Mouse (Mus musculus) G1E (cell line): ENCODE data around the gene Kcnip4. TPM values are rescaled to one million over a fixed set of nuclear protein-coding genes. Genes with fewer than 3 reads are reported as not detected.

Experiments
- ATAC-seq: 2 replicates; pipeline ENCODE4 v1.8.0; 2016; ENCODE audit warnings: mild to moderate bottlenecking; ENCODE audit not compliant: insufficient number of reproducible peaks, poor library complexity, low FRiP score, severe bottlenecking; ENCODE audit errors: extremely low read depth
- DNase-seq: peaks from one replicate; pipeline ENCODE4 v3.0.0; 2012; ENCODE audit warnings: low spot score
- H3K27me3 ChIP-seq: 2 replicates; pipeline ENCODE4 v1.6.1; 2012; ENCODE audit warnings: mild to moderate bottlenecking, low read length, inconsistent platforms; ENCODE audit not compliant: insufficient read depth
- H3K36me3 ChIP-seq: replicated peaks from 2 replicates; pipeline ENCODE3; 2012; ENCODE audit warnings: mild to moderate bottlenecking, inconsistent platforms
- H3K4me1 ChIP-seq: 2 replicates; pipeline ENCODE4 v1.6.1; 2012; ENCODE audit warnings: low read depth, low read length, inconsistent platforms, mixed read lengths; ENCODE audit not compliant: insufficient read depth
- H3K4me3 ChIP-seq: 2 replicates; pipeline ENCODE4 v1.5.1; 2012; ENCODE audit warnings: low read depth, mild to moderate bottlenecking, inconsistent platforms, low read length, moderate library complexity, mixed read lengths
- H3K9me3 ChIP-seq: replicated peaks from 2 replicates; pipeline ENCODE4 v1.6.1; 2012; ENCODE audit warnings: inconsistent platforms
- CTCF ChIP-seq: IDR thresholded peaks from 2 replicates; pipeline ENCODE4 v1.5.1; 2012; ENCODE audit warnings: low read depth, low read length, inconsistent platforms, mixed read lengths
- GATA1 ChIP-seq: IDR thresholded peaks from 2 replicates; pipeline ENCODE4 v1.6.1; 2012; ENCODE audit warnings: borderline replicate concordance, low read length, inconsistent platforms, mixed read lengths
- GATA2 ChIP-seq: IDR thresholded peaks from 2 replicates; pipeline ENCODE4 v1.6.1; 2012; ENCODE audit warnings: low read depth, low read length, inconsistent platforms, borderline replicate concordance
- POLR2AphosphoS5 ChIP-seq: IDR thresholded peaks from 2 replicates; pipeline ENCODE4 v1.6.1; 2012; ENCODE audit warnings: low read depth, low read length, inconsistent platforms; ENCODE audit not compliant: insufficient replicate concordance
- TAL1 ChIP-seq: conservative IDR thresholded peaks from 2 replicates; pipeline ENCODE4 v1.6.1; 2012; ENCODE audit warnings: low read depth, low read length, inconsistent platforms, mixed read lengths
- polyA plus RNA-seq: library from polyadenylated mRNA; stranded (reverse); fragments of >175 nt; gene quantifications from 2 replicates; pipeline ENCODE4 v1.2.3, GENCODE M21; 2012
- total RNA-seq, 2 experiments: library from RNA; stranded (forward) in 1 of 2; stranded (reverse) in 1 of 2; fragments of 200-1000 nt in 1 of 2; fragments of >200 nt in 1 of 2; fragmentation: Nextera tagmentation in 1 of 2; gene quantifications; 2 replicates each; pipeline ENCODE4 v1.2.3; 2014 to 2017

The Kcnip4 gene
- total and polyA plus RNA-seq, 3 experiments = 0.05 to 0.38 TPM; not detected in 1

DNA sequence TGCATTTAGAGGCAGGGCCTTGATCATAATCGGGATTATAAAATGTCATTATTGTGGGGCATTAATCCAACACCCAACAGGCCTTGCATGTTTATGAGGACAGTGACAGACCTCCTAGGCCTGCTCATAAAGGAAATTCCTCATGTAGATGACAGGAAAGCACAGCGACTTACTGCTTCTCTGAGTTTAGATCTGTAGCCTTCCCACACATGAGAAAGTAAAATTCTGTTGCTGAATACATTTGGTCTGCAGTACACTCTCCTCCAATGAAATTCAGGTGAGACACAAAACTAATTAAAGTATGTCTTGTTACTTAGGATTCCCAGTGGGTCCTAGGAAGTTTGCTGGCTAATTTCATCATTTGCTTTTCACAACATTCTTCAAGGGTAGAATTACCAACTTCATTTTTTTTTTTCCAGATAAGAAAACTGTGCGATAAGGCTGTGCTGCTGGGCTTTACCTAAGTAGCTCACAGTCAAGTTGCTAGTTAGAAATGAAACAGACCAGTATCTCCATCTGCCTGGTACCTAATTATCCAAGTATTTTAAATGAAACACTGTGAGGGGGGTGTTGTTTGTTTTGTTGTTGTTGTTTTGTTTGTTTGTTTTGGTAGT is 1033.7 kb downstream of the Kcnip4 start:
- ATAC-seq (no peak), DNase-seq (no peak)
- H3K9me3 ChIP-seq = no peaks in the 10 kb centered on the region
- no peaks in the 10 kb centered on the region for H3K27me3 ChIP-seq
- H3K36me3 ChIP-seq = no peaks in the 10 kb centered on the region
- no peaks in the 10 kb centered on the region for H3K4me1 ChIP-seq
- TF ChIP-seq CTCF = no peak
- no peak for TF ChIP-seq GATA2
- TF ChIP-seq TAL1 = no peak
- no peak for TF ChIP-seq POLR2AphosphoS5
- no peak for TF ChIP-seq GATA1
- no peak overlapping the region for H3K4me3 ChIP-seq

GRCm38 (mm10) chr5:48489549-48490288 is 1035.0 kb downstream of the Kcnip4 start:
- no peaks in the 10 kb centered on the region for H3K9me3 ChIP-seq
- no peak for TF ChIP-seq GATA1
- no peak for TF ChIP-seq GATA2
- no peak for TF ChIP-seq TAL1
- no peak for TF ChIP-seq CTCF
- TF ChIP-seq POLR2AphosphoS5 = no peak
- DNase-seq (no peak), ATAC-seq (no peak)
- no peaks in the 10 kb centered on the region for H3K27me3 ChIP-seq
- H3K36me3 ChIP-seq = no peaks in the 10 kb centered on the region
- no peaks in the 10 kb centered on the region for H3K4me1 ChIP-seq
- no peak overlapping the region for H3K4me3 ChIP-seq

- no peak for DNase-seq
- Histone ChIP-seq H3K36me3 (no peaks in the 10 kb centered on the region), H3K4me1 (peaks cover 3% of the 10 kb centered on the region; the same call in 1 of the 2 replicates), H3K4me3 (no peak overlapping the region), H3K9me3 (no peaks in the 10 kb centered on the region), H3K27me3 (no peaks in the 10 kb centered on the region)
- TF ChIP-seq TAL1 (no peak), POLR2AphosphoS5 (no peak), GATA2 (no peak), CTCF (no peak), GATA1 (no peak)
- no peak for ATAC-seq
Measured at GRCm38 (mm10) chr5:48483112-48483511, 1041.6 kb downstream of the Kcnip4 start.

- no peaks in the 10 kb centered on the region for H3K9me3 ChIP-seq
- H3K4me3 ChIP-seq = no peak overlapping the region
- DNase-seq (no peak), ATAC-seq (no peak)
- no peaks in the 10 kb centered on the region for H3K27me3 ChIP-seq
- TF ChIP-seq TAL1 = no peak
- no peak for TF ChIP-seq GATA2
- TF ChIP-seq GATA1 = no peak
- no peak for TF ChIP-seq POLR2AphosphoS5
- no peak for TF ChIP-seq CTCF
- peaks cover 7% of the 10 kb centered on the region; the same call in 1 of the 2 replicates for H3K4me1 ChIP-seq
- no peaks in the 10 kb centered on the region for H3K36me3 ChIP-seq
Measured at GRCm38 (mm10) chr5:48460221-48460620, 1064.5 kb downstream of the Kcnip4 start.

DNA sequence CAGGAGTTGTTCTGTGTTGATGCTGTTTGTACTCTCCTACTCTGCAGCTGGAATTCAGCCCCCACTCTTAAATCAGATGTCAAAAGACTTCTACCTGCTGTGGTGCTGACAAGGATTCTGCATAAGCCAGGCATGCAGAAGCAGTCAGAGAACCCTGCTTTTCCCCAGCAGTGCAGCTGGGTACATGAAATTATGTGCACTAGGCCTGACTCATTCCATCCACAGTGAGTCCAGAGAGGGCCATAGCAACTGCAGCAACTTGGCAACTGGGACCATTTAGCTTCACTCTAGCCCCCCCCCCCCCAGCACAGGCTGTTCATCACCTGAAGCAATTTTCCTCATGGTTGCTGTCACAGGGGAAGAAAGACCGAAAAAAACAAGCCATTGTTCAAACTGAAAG is 1075.8 kb downstream of the Kcnip4 start:
- H3K4me3 ChIP-seq = no peak overlapping the region
- DNase-seq (no peak), ATAC-seq (no peak)
- no peaks in the 10 kb centered on the region for H3K4me1 ChIP-seq
- no peaks in the 10 kb centered on the region for H3K36me3 ChIP-seq
- no peaks in the 10 kb centered on the region for H3K27me3 ChIP-seq
- TF ChIP-seq TAL1 (no peak), POLR2AphosphoS5 (no peak), CTCF (no peak), GATA2 (no peak), GATA1 (no peak)
- no peaks in the 10 kb centered on the region for H3K9me3 ChIP-seq

DNA sequence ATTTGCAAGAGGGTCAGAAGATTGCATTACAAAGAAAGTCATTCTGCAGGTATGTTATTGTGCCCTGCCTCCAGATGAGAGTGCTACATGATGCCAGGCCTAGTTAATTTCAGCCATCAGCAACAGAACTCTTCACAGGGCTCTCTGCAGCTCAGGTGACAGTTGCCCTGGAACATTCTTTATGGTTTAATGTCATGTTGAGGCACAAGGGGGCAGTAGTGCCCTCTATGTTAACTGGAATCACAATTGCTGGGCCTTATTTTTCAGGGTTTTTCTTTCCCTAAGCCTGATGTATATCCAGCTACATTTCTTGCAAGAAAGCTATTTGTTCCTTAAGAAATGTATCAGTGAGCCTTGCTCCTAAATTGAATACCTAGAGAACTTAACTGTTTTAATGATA is 1094.2 kb downstream of the Kcnip4 start:
- Histone ChIP-seq H3K4me3 (no peak overlapping the region), H3K9me3 (no peaks in the 10 kb centered on the region), H3K27me3 (no peaks in the 10 kb centered on the region), H3K36me3 (no peaks in the 10 kb centered on the region), H3K4me1 (peaks cover 4% of the 10 kb centered on the region)
- no peak for TF ChIP-seq GATA1
- peak; percentile 17; the same call in 1 of the 2 replicates for TF ChIP-seq CTCF
- ATAC-seq (peak; percentile 76), DNase-seq (peak; percentile 20)
